Mouse (Mus musculus): ENCODE measurements at regions not wholly inside any gene's neighbourhood (a gene's known extent, or its start where the extent isn't known, plus 50 kb on each side); places are given as distances from the start of the nearest gene placed in this dataset.

DNA sequence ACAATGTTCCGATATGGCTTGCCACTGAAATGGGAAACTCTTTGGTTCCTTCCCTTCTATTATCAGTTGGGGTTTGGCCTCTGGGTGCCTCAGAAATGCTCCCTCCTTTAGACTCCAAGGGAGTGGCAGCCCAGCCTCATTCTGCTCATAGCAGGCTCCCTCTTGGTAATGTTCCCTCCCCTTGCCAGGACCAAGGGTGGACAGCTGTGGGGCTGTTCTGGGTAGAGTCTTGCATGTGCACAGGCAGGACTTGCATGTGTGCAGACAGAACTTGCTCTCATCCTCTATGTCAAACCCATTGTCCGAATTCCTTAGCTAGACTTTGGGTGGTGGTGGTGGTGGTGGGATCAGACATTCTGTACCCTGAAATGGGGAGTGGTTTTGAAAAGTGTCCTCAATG lies 71.8 kb upstream of the Kif2a start:
- H3K4me1 ChIP-seq (ENCODE audit: control insufficient read depth, insufficient read depth, low read length), result no peaks in the 10 kb centered on the region
- WGBS, result 94% methylated on average over 2 of the region's 2 CpGs
- H3K9me3 ChIP-seq (ENCODE audit: control insufficient read depth, low read depth, low read length), result no peaks in the 10 kb centered on the region
- no peaks in the 10 kb centered on the region for H3K36me3 ChIP-seq (ENCODE audit: control insufficient read depth, insufficient read depth, low read length)
- no peak overlapping the region for H3K4me2 ChIP-seq (replicated peaks; ENCODE audit: low read depth, low read length)
- H3K27me3 ChIP-seq (ENCODE audit: control insufficient read depth, insufficient read depth, low read length), result no peaks in the 10 kb centered on the region
- ATAC-seq (ENCODE audit: insufficient number of reproducible peaks, insufficient read depth, low FRiP score, low read depth), result no peak
- H3K9ac ChIP-seq (replicated peaks; ENCODE audit: low read depth, low read length), result no peak overlapping the region
- H3K4me3 ChIP-seq (ENCODE audit: low read depth, low read length), result no peak overlapping the region
- H3K27ac ChIP-seq (ENCODE audit: low read length), result no peak overlapping the region

DNA sequence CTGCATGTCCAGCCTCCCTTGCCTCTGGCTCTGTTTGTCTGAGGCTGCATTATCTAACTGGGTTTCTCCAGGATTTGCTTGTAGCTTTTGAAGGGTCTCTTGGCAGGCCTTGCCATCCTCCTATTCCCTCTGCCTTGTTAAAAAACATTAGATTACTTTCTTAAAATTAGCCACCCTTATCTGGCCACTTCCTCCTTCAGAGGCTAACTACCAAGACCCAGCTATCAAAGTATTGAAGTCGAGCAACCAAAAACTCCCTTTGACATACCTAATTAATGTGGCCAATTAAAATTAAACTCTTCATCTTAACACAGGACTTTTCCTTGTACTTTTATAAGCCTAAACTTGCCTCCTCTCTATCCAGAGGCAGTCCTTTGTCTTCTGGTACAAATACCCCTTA lies 66.3 kb upstream of the Kif2a start:
- no peak overlapping the region for H3K4me2 ChIP-seq (replicated peaks; ENCODE audit: low read depth, low read length)
- no peaks in the 10 kb centered on the region for H3K36me3 ChIP-seq (ENCODE audit: control insufficient read depth, insufficient read depth, low read length)
- no peak overlapping the region for H3K27ac ChIP-seq (ENCODE audit: low read length)
- H3K9ac ChIP-seq (replicated peaks; ENCODE audit: low read depth, low read length), result no peak overlapping the region
- H3K4me1 ChIP-seq (ENCODE audit: control insufficient read depth, insufficient read depth, low read length), result no peaks in the 10 kb centered on the region
- 50% methylated on average over 1 of the region's 1 CpGs for WGBS
- H3K9me3 ChIP-seq (ENCODE audit: control insufficient read depth, low read depth, low read length), result no peaks in the 10 kb centered on the region
- no peak overlapping the region for H3K4me3 ChIP-seq (ENCODE audit: low read depth, low read length)
- ATAC-seq (ENCODE audit: insufficient number of reproducible peaks, insufficient read depth, low FRiP score, low read depth), result no peak
- H3K27me3 ChIP-seq (ENCODE audit: control insufficient read depth, insufficient read depth, low read length), result no peaks in the 10 kb centered on the region

DNA sequence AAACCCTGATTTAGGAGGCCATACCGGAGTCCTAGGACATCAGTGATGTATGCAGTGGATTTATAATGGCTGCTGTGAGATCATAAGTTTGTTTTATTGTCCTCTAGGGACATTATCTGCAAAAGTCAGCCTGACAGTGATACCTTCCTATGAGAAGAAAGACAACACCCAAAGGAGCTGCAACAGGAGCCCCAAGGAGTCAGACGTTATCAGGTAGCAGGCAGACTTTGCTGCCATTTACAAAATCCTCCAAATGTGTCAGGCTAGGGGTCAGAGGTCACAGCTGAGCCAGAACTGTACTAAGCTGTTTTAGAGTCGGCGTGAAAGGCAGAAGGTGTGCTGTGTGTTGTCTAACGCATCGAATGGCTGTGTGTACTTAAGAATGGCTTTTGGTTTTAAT lies 65.4 kb upstream of the Kif2a start:
- Histone ChIP-seq H3K27me3 (ENCODE audit: control insufficient read depth, insufficient read depth, low read length) (no peaks in the 10 kb centered on the region), H3K36me3 (ENCODE audit: control insufficient read depth, insufficient read depth, low read length) (no peaks in the 10 kb centered on the region), H3K9me3 (ENCODE audit: control insufficient read depth, low read depth, low read length) (no peaks in the 10 kb centered on the region), H3K4me2 (replicated peaks; ENCODE audit: low read depth, low read length) (no peak overlapping the region), H3K4me3 (ENCODE audit: low read depth, low read length) (no peak overlapping the region), H3K9ac (replicated peaks; ENCODE audit: low read depth, low read length) (no peak overlapping the region), H3K27ac (ENCODE audit: low read length) (no peak overlapping the region), H3K4me1 (ENCODE audit: control insufficient read depth, insufficient read depth, low read length) (no peaks in the 10 kb centered on the region)
- WGBS, result 54% methylated on average over 6 of the region's 6 CpGs
- no peak for ATAC-seq (ENCODE audit: insufficient number of reproducible peaks, insufficient read depth, low FRiP score, low read depth)

DNA sequence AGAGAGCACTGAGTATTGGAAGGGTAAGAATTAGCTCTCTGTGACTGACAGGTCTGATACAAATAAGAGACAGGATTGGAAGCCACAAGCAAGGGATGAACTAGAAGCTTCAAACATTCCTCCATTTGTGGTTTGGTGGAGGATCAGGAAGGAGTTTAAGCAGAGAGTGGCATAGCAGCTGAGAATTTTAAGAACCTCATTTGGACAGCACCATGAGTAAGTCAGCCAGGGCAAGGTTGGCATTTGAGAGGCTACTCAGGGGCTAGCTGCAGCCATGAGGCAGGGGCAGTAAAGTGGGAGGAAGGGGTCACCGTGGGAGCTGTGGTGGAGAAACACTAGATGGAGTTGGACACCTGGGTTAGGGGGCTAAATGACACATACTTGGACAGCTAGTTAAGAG lies 56.2 kb upstream of the Kif2a start:
- no peaks in the 10 kb centered on the region for H3K36me3 ChIP-seq (ENCODE audit: control insufficient read depth, insufficient read depth, low read length)
- no peak overlapping the region for H3K9ac ChIP-seq (replicated peaks; ENCODE audit: low read depth, low read length)
- no peak overlapping the region for H3K27ac ChIP-seq (ENCODE audit: low read length)
- no peak overlapping the region for H3K4me3 ChIP-seq (ENCODE audit: low read depth, low read length)
- H3K27me3 ChIP-seq (ENCODE audit: control insufficient read depth, insufficient read depth, low read length), result no peaks in the 10 kb centered on the region
- no peaks in the 10 kb centered on the region for H3K4me1 ChIP-seq (ENCODE audit: control insufficient read depth, insufficient read depth, low read length)
- no peak overlapping the region for H3K4me2 ChIP-seq (replicated peaks; ENCODE audit: low read depth, low read length)
- no peak for ATAC-seq (ENCODE audit: insufficient number of reproducible peaks, insufficient read depth, low FRiP score, low read depth)
- no peaks in the 10 kb centered on the region for H3K9me3 ChIP-seq (ENCODE audit: control insufficient read depth, low read depth, low read length)
- WGBS, result 81% methylated on average over 1 of the region's 1 CpGs

DNA sequence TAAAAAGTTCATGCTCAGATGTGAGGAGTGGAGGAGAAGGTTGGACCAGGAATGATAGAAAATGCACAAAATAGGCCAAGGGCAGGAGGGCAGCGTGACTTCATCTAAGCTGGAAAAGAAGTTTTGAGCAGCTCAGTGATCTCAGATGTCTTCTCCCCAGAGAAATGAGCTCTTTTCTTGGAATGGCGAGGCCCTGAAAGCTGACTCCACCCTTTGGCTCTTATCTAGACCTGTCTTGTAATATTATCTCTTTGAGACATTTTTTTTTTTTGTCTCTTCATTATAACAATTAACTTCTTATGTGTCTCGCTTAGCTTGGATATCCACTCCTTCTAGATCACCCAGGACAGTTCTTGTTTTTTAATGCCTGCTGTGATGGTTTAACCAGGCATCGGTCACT lies 53.0 kb upstream of the Kif2a start:
- no peaks in the 10 kb centered on the region for H3K9me3 ChIP-seq (ENCODE audit: control insufficient read depth, low read depth, low read length)
- H3K27me3 ChIP-seq (ENCODE audit: control insufficient read depth, insufficient read depth, low read length), result no peaks in the 10 kb centered on the region
- no peak for ATAC-seq (ENCODE audit: insufficient number of reproducible peaks, insufficient read depth, low FRiP score, low read depth)
- no peak overlapping the region for H3K27ac ChIP-seq (ENCODE audit: low read length)
- H3K4me1 ChIP-seq (ENCODE audit: control insufficient read depth, insufficient read depth, low read length), result no peaks in the 10 kb centered on the region
- no peaks in the 10 kb centered on the region for H3K36me3 ChIP-seq (ENCODE audit: control insufficient read depth, insufficient read depth, low read length)
- WGBS, result 87% methylated on average over 4 of the region's 4 CpGs
- no peak overlapping the region for H3K4me2 ChIP-seq (replicated peaks; ENCODE audit: low read depth, low read length)
- no peak overlapping the region for H3K9ac ChIP-seq (replicated peaks; ENCODE audit: low read depth, low read length)
- no peak overlapping the region for H3K4me3 ChIP-seq (ENCODE audit: low read depth, low read length)

DNA sequence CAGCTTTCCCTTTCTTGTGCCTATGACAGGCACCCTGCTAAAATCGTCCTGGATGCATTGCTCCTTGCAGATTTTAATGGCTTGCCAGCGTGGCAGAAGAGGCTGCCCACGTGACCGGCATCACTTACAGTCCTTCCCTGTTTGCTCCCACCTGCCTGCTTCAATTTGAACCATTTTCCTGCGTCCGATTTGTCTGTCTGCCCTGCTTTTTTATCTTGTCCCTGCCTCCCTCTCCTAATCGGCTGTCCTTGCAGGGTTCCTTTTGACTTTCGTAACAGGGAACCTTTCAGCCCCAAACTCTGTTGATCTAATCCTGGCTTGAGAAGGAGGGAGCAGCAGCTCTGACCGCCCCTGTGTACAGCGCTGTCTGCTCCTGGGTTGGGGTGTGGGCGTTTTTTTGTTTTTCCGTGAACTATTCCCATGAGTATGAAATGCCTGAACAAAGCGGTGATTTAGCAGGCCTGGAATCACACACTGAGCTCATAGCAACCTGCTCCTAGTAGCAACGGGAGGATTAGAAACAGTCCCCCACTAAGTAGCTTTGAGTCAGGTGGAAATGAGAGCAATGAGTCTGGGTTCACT lies 51.2 kb upstream of the Kif2a start:
- Histone ChIP-seq H3K36me3 (ENCODE audit: control insufficient read depth, insufficient read depth, low read length) (no peaks in the 10 kb centered on the region), H3K4me3 (ENCODE audit: low read depth, low read length) (peak overlapping the region; percentile 20), H3K4me1 (ENCODE audit: control insufficient read depth, insufficient read depth, low read length) (no peaks in the 10 kb centered on the region), H3K9ac (replicated peaks; ENCODE audit: low read depth, low read length) (0 out of 2 replicates have a peak overlapping the region, but pooled peaks have one; percentile 10), H3K27ac (ENCODE audit: low read length) (no peak overlapping the region), H3K4me2 (replicated peaks; ENCODE audit: low read depth, low read length) (peak overlapping the region; percentile 55), H3K27me3 (ENCODE audit: control insufficient read depth, insufficient read depth, low read length) (no peaks in the 10 kb centered on the region), H3K9me3 (ENCODE audit: control insufficient read depth, low read depth, low read length) (no peaks in the 10 kb centered on the region)
- 6% methylated on average over 14 of the region's 14 CpGs for WGBS
- no peak for ATAC-seq (ENCODE audit: insufficient number of reproducible peaks, insufficient read depth, low FRiP score, low read depth)

DNA sequence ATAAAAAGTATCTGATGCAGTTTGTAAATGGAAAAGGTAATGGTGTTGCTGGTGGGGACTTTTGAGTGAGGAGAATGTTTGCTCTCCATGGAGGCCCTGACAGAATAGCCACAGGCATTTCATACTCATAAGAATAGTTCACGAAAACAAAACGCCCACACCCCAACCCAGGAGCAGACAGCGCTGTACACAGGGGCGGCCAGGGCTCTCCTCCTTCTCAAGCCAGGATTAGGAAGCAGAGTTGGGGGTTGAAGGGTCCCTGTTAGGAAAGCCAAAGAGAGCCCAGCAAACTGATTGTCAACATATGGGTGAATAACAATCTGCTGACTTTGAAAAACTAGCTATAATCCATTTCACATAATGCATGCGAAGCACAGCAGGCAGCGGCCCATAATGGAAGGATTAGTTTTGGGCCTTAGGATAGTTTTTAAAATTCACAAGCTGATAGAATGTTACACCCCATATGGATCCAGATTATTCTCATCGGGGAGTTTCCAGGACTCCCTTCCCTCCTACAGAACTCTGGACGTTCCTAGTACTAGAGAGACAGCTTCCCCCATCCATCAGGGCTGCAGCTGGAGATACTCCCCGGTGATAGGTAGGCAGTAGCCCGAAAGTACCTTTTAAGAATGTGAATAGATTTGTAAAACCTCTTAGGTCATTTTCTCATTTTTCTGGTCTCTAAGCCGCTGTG lies 50.6 kb upstream of the Kif2a start:
- ATAC-seq (ENCODE audit: insufficient number of reproducible peaks, insufficient read depth, low FRiP score, low read depth), result no peak
- H3K9ac ChIP-seq (replicated peaks; ENCODE audit: low read depth, low read length), result 0 out of 2 replicates have a peak overlapping the region, but pooled peaks have one; percentile 10
- no peaks in the 10 kb centered on the region for H3K36me3 ChIP-seq (ENCODE audit: control insufficient read depth, insufficient read depth, low read length)
- no peaks in the 10 kb centered on the region for H3K4me1 ChIP-seq (ENCODE audit: control insufficient read depth, insufficient read depth, low read length)
- no peaks in the 10 kb centered on the region for H3K9me3 ChIP-seq (ENCODE audit: control insufficient read depth, low read depth, low read length)
- no peaks in the 10 kb centered on the region for H3K27me3 ChIP-seq (ENCODE audit: control insufficient read depth, insufficient read depth, low read length)
- WGBS, result 28% methylated on average over 11 of the region's 11 CpGs
- H3K4me3 ChIP-seq (ENCODE audit: low read depth, low read length), result peak overlapping the region; percentile 20; the same call in 1 of the 2 replicates
- H3K27ac ChIP-seq (ENCODE audit: low read length), result no peak overlapping the region
- peak overlapping the region; percentile 55 for H3K4me2 ChIP-seq (replicated peaks; ENCODE audit: low read depth, low read length)

Measured in stomach, embryonic 14.5 days (tissue).